Mouse (Mus musculus) limb, embryonic 14.5 days (tissue): ENCODE measurements around the gene Gab2. TPM values are rescaled to one million over a fixed set of nuclear protein-coding genes. Genes with fewer than 3 reads are reported as not detected.

Experiments
- ATAC-seq: fragments of 200-750 bp; cut with Nextera tagmentation; 2 replicates; pipeline ENCODE4 v1.8.0; 2017; ENCODE audit warnings: low read depth, moderate number of reproducible peaks, moderate TSS enrichment; ENCODE audit not compliant: low FRiP score
- DNase-seq: peaks from one replicate; pipeline ENCODE4 v3.0.0-alpha.2; 2015; ENCODE audit warnings: low spot score
- H3K27ac ChIP-seq: fragments of 300-500 bp; sonication (generic); replicated peaks from 2 replicates; pipeline ENCODE4 v1.5.1; 2014; ENCODE audit warnings: low read depth, mild to moderate bottlenecking, low read length, moderate library complexity, mixed read lengths
- H3K27me3 ChIP-seq: fragments of 300-500 bp; sonication (generic); 2 replicates; pipeline ENCODE4 v1.6.1; 2014; ENCODE audit warnings: low read length, mixed read lengths; ENCODE audit not compliant: control insufficient read depth, insufficient read depth
- H3K36me3 ChIP-seq: fragments of 300-500 bp; sonication (generic); 2 replicates; pipeline ENCODE4 v1.6.1; 2014; ENCODE audit warnings: mild to moderate bottlenecking, low read length, moderate library complexity, mixed read lengths; ENCODE audit not compliant: control insufficient read depth, insufficient read depth
- H3K4me1 ChIP-seq: fragments of 300-500 bp; sonication (generic); 2 replicates; pipeline ENCODE4 v1.6.1; 2014; ENCODE audit warnings: antibody characterized with exemption, low read length, mixed read lengths; ENCODE audit not compliant: control insufficient read depth, insufficient read depth
- H3K4me2 ChIP-seq: fragments of 300-500 bp; sonication (generic); replicated peaks from 2 replicates; pipeline ENCODE4 v1.6.1; 2014; ENCODE audit warnings: low read depth, mild to moderate bottlenecking, low read length, moderate library complexity; ENCODE audit not compliant: severe bottlenecking
- H3K4me3 ChIP-seq: fragments of 300-500 bp; sonication (generic); replicated peaks from 2 replicates; pipeline ENCODE4 v1.5.1; 2014; ENCODE audit warnings: low read length
- H3K9ac ChIP-seq: fragments of 300-500 bp; sonication (generic); 2 replicates; pipeline ENCODE4 v1.6.1; 2014; ENCODE audit warnings: mild to moderate bottlenecking, low read depth, low read length, moderate library complexity; ENCODE audit not compliant: severe bottlenecking
- H3K9me3 ChIP-seq: fragments of 300-500 bp; sonication (generic); 2 replicates; pipeline ENCODE4 v1.6.1; 2016; ENCODE audit warnings: low read length; ENCODE audit not compliant: control insufficient read depth
- POLR2A ChIP-seq: fragments of 200-500 bp; IDR thresholded peaks from 2 replicates; pipeline ENCODE4 v1.8.0; 2012; ENCODE audit warnings: inconsistent platforms, mild to moderate bottlenecking, moderate library complexity, borderline replicate concordance; ENCODE audit not compliant: insufficient read depth, insufficient read length; ENCODE audit errors: extremely low read depth
- WGBS: fragments of 180-500 bp; shearing (Covaris S2); extraction: QIAGEN DNeasy Blood & Tissue Kit; methylation state at CpG from one replicate; pipeline ENCODE4 v1.1.7; 2014; 5-methylcytosine and 5-hydroxymethylcytosine counted together
- polyA plus RNA-seq, 2 experiments: library from polyadenylated mRNA; depleted of rRNA in 1 of 2; stranded (reverse) in 1 of 2; unstranded in 1 of 2; fragments of >200 nt; fragmentation: Nextera tagmentation in 1 of 2; extraction: Ambion mirVana in 1 of 2; gene quantifications; 2 replicates each; pipeline versions ENCODE4 v1.2.1 to v1.2.3; 2012 to 2014

Gab2 gene
- polyA plus RNA-seq, 2 experiments: 5.1 to 7.7 TPM

DNA sequence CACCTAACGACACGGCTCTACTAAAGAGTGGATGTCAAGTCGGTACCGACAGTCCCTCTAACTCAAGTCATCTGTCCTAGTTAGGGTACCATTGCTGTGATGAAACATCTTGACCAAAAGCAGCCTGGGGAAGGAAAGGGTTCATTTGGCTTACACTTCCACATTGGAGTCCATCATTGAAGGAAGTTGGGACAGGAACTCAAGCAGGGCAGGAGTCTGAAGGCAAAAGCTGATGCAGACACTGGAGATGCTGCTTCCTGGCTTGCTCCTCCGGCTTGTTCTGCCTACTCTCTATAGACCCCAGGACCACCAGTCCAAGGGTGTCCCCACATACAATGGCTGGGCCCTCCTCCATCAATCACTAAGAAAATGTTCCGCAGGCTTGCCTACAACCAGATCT lies 234.3 kb downstream of the Gab2 start:
- Histone ChIP-seq H3K9me3 (no peaks in the 10 kb centered on the region), H3K9ac (no peak overlapping the region), H3K4me3 (no peak overlapping the region), H3K4me2 (no peak overlapping the region), H3K27ac (no peak overlapping the region), H3K27me3 (no peaks in the 10 kb centered on the region), H3K36me3 (peaks cover 26% of the 10 kb centered on the region), H3K4me1 (no peaks in the 10 kb centered on the region)
- DNase-seq (no peak), ATAC-seq (no peak)
- WGBS: 84% methylated on average over 6 of the region's 6 CpGs
- TF ChIP-seq POLR2A: no peak

- H3K9ac ChIP-seq: no peak overlapping the region
- H3K9me3 ChIP-seq: no peaks in the 10 kb centered on the region
- ATAC-seq (no peak), DNase-seq (no peak)
- H3K4me2 ChIP-seq: no peak overlapping the region
- H3K27ac ChIP-seq: no peak overlapping the region
- no peaks in the 10 kb centered on the region for H3K4me1 ChIP-seq
- TF ChIP-seq POLR2A: no peak
- no peaks in the 10 kb centered on the region for H3K27me3 ChIP-seq
- peaks cover 14% of the 10 kb centered on the region; the same call in 1 of the 2 replicates for H3K36me3 ChIP-seq
- no peak overlapping the region for H3K4me3 ChIP-seq
- WGBS: 78% methylated on average over 3 of the region's 3 CpGs
These were observed 236.3 kb downstream of the Gab2 start for GRCm38 (mm10) chr7:97317706-97318105.

DNA sequence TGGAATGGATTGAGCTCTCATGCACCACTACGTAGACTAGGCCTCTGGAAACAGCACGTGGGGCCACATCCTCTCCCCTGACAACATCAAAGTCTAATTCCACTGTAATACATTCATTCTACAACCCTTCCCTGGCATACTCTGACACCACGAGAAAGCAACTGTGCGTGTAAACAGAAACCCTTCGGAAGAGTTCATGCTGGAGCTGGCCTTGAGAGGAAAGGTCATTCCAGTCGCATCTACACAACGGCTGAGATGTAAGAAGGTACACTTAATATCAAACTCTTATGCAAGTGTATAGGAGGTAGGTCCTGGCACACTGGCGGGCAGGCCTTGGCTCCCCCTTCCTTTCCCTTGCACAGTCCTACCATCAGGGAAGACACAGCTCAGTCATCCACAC lies 243.0 kb downstream of the Gab2 start:
- peaks cover 23% of the 10 kb centered on the region for H3K27me3 ChIP-seq
- H3K36me3 ChIP-seq: peaks cover 13% of the 10 kb centered on the region
- no peak overlapping the region for H3K4me3 ChIP-seq
- no peak for TF ChIP-seq POLR2A
- no peak overlapping the region for H3K9ac ChIP-seq
- no peaks in the 10 kb centered on the region for H3K4me1 ChIP-seq
- DNase-seq: no peak
- no peaks in the 10 kb centered on the region for H3K9me3 ChIP-seq
- no peak overlapping the region for H3K4me2 ChIP-seq
- 93% methylated on average over 8 of the region's 8 CpGs for WGBS
- no peak for ATAC-seq
- no peak overlapping the region for H3K27ac ChIP-seq

DNA sequence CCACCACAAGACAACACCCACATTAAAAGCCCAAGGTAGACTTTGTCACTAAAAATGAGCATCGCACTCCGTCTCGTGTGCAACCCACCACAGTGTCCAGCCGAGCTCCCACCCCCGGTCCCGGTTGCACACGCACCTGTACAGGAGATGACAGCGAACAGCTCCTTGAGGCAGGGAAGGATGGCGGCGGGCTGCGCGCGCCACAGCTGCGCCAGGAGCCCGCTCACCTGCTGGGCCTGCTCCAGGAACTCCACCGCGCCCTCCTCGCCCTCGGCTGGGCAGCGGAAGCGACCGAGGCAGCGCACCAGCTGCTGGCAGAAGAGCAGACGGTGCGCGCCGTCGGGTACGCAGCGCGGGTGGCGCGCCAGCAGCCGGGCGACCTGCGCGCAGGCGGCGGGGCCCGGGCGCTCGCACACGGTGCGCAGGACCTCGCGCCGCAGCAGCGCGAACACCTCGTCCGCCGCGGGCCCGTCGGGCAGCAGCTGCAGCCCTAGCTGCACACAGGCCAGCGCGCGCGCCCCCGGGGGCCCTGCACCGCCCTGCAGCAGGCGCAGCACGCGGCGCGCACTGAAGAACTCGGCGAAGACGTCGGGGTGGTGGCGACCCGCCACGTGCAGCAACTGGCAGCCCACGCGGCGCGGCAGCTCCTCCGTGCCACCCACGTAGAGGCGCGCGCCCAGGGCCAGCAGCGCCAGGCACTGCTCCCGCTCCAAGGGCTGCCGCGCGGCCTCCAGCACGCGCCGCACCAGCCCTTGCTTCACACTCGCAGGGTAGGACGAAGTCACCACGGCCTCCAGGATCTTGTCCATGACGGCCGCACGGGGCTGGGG lies 244.0 kb downstream of the Gab2 start:
- Histone ChIP-seq H3K4me1 (no peaks in the 10 kb centered on the region), H3K4me3 (peak overlapping the region; percentile 35), H3K4me2 (peak overlapping the region; percentile 56), H3K27ac (no peak overlapping the region), H3K9me3 (no peaks in the 10 kb centered on the region), H3K9ac (peak overlapping the region; percentile 36; the same call in 1 of the 2 replicates), H3K36me3 (peaks cover 13% of the 10 kb centered on the region), H3K27me3 (peaks cover 23% of the 10 kb centered on the region)
- ATAC-seq: peak; percentile 45; the same call in 1 of the 2 replicates
- no peak for DNase-seq
- no peak for TF ChIP-seq POLR2A
- 19% methylated on average over 50 of the region's 96 CpGs for WGBS

DNA sequence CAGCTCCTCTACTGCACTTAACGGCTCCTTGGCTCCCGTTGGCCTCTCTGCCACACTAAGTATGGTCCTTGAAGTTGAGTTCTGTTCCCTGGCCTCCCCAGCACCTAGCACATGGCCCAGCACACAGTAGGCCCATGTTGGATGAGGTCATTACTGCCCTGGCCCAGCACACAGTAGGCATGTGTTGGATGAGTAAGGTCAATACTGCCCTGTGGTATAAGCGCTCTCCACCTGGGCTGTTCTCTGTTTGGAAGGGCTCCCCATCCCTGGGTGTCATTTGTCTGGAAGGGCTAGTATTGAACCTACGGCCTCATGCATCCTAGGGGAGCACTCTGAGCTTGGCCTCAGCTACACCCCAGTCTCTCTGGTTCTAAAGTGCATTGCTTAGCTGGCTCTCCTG lies 246.0 kb downstream of the Gab2 start:
- H3K4me1 ChIP-seq: peaks cover 7% of the 10 kb centered on the region
- no peaks in the 10 kb centered on the region for H3K9me3 ChIP-seq
- 93% methylated on average over 4 of the region's 4 CpGs for WGBS
- H3K27me3 ChIP-seq: peaks cover 23% of the 10 kb centered on the region
- H3K27ac ChIP-seq: no peak overlapping the region
- no peak overlapping the region for H3K4me2 ChIP-seq
- TF ChIP-seq POLR2A: no peak
- H3K36me3 ChIP-seq: peaks cover 13% of the 10 kb centered on the region
- H3K4me3 ChIP-seq: no peak overlapping the region
- ATAC-seq (no peak), DNase-seq (no peak)
- H3K9ac ChIP-seq: no peak overlapping the region
